Mouse (Mus musculus): ENCODE measurements around the gene Syne1. TPM values are rescaled to one million over a fixed set of nuclear protein-coding genes. Genes with fewer than 3 reads are reported as not detected.

Gene Syne1
- total and polyA plus RNA-seq, 3 experiments, result 10.8 to 85.0 (median 59.1) TPM

- no peak for ATAC-seq (ENCODE audit: extremely low read depth, insufficient number of reproducible peaks, low FRiP score, poor library complexity, severe bottlenecking)
- TF ChIP-seq TAL1 (conservative IDR thresholded peaks at IDR 0.05; ENCODE audit: low read depth, low read length) (no peak), POLR2AphosphoS5 (IDR thresholded peaks at IDR 0.05; ENCODE audit: insufficient replicate concordance, low read depth, low read length) (no peak), GATA2 (IDR thresholded peaks at IDR 0.05; ENCODE audit: borderline replicate concordance, low read depth, low read length) (no peak), GATA1 (IDR thresholded peaks at IDR 0.05; ENCODE audit: borderline replicate concordance, low read length) (no peak), CTCF (IDR thresholded peaks at IDR 0.05; ENCODE audit: low read depth, low read length) (no peak)
- H3K9me3 ChIP-seq (replicated peaks), result no peaks in the 10 kb centered on the region
- no peaks in the 10 kb centered on the region for H3K27me3 ChIP-seq (ENCODE audit: insufficient read depth, low read length)
- peaks cover 30% of the 10 kb centered on the region for H3K36me3 ChIP-seq (replicated peaks)
- DNase-seq (ENCODE audit: low spot score), result no peak
- no peak overlapping the region for H3K4me3 ChIP-seq (ENCODE audit: low read depth, low read length)
- no peaks in the 10 kb centered on the region for H3K4me1 ChIP-seq (ENCODE audit: insufficient read depth, low read depth, low read length)
Observed at GRCm38 (mm10) chr10:5032192-5033048, 518.9 kb downstream of the Syne1 start.

GRCm38 (mm10) chr10:5029883-5030282 is 521.4 kb downstream of the Syne1 start:
- no peak for DNase-seq (ENCODE audit: low spot score)
- Histone ChIP-seq H3K9me3 (replicated peaks) (no peaks in the 10 kb centered on the region), H3K4me3 (ENCODE audit: low read depth, low read length) (no peak overlapping the region), H3K36me3 (replicated peaks) (peaks cover 20% of the 10 kb centered on the region), H3K27me3 (ENCODE audit: insufficient read depth, low read length) (no peaks in the 10 kb centered on the region), H3K4me1 (ENCODE audit: insufficient read depth, low read depth, low read length) (no peaks in the 10 kb centered on the region)
- no peak for ATAC-seq (ENCODE audit: extremely low read depth, insufficient number of reproducible peaks, low FRiP score, poor library complexity, severe bottlenecking)
- TF ChIP-seq GATA2 (IDR thresholded peaks at IDR 0.05; ENCODE audit: borderline replicate concordance, low read depth, low read length) (no peak), TAL1 (conservative IDR thresholded peaks at IDR 0.05; ENCODE audit: low read depth, low read length) (no peak), GATA1 (IDR thresholded peaks at IDR 0.05; ENCODE audit: borderline replicate concordance, low read length) (no peak), CTCF (IDR thresholded peaks at IDR 0.05; ENCODE audit: low read depth, low read length) (no peak), POLR2AphosphoS5 (IDR thresholded peaks at IDR 0.05; ENCODE audit: insufficient replicate concordance, low read depth, low read length) (no peak)

GRCm38 (mm10) chr10:5029161-5029560 is 522.1 kb downstream of the Syne1 start:
- no peaks in the 10 kb centered on the region for H3K27me3 ChIP-seq (ENCODE audit: insufficient read depth, low read length)
- DNase-seq (ENCODE audit: low spot score) (no peak), ATAC-seq (ENCODE audit: extremely low read depth, insufficient number of reproducible peaks, low FRiP score, poor library complexity, severe bottlenecking) (no peak)
- H3K36me3 ChIP-seq (replicated peaks), result peaks cover 20% of the 10 kb centered on the region
- no peak overlapping the region for H3K4me3 ChIP-seq (ENCODE audit: low read depth, low read length)
- no peak for TF ChIP-seq GATA2 (IDR thresholded peaks at IDR 0.05; ENCODE audit: borderline replicate concordance, low read depth, low read length)
- TF ChIP-seq CTCF (IDR thresholded peaks at IDR 0.05; ENCODE audit: low read depth, low read length), result no peak
- no peak for TF ChIP-seq POLR2AphosphoS5 (IDR thresholded peaks at IDR 0.05; ENCODE audit: insufficient replicate concordance, low read depth, low read length)
- TF ChIP-seq GATA1 (IDR thresholded peaks at IDR 0.05; ENCODE audit: borderline replicate concordance, low read length), result no peak
- TF ChIP-seq TAL1 (conservative IDR thresholded peaks at IDR 0.05; ENCODE audit: low read depth, low read length), result no peak
- no peaks in the 10 kb centered on the region for H3K9me3 ChIP-seq (replicated peaks)
- H3K4me1 ChIP-seq (ENCODE audit: insufficient read depth, low read depth, low read length), result no peaks in the 10 kb centered on the region

- H3K36me3 ChIP-seq (replicated peaks), result peaks cover 18% of the 10 kb centered on the region
- H3K27me3 ChIP-seq (ENCODE audit: insufficient read depth, low read length), result no peaks in the 10 kb centered on the region
- H3K9me3 ChIP-seq (replicated peaks), result no peaks in the 10 kb centered on the region
- DNase-seq (ENCODE audit: low spot score) (no peak), ATAC-seq (ENCODE audit: extremely low read depth, insufficient number of reproducible peaks, low FRiP score, poor library complexity, severe bottlenecking) (no peak)
- no peaks in the 10 kb centered on the region for H3K4me1 ChIP-seq (ENCODE audit: insufficient read depth, low read depth, low read length)
- no peak overlapping the region for H3K4me3 ChIP-seq (ENCODE audit: low read depth, low read length)
- TF ChIP-seq GATA2 (IDR thresholded peaks at IDR 0.05; ENCODE audit: borderline replicate concordance, low read depth, low read length) (no peak), TAL1 (conservative IDR thresholded peaks at IDR 0.05; ENCODE audit: low read depth, low read length) (no peak), GATA1 (IDR thresholded peaks at IDR 0.05; ENCODE audit: borderline replicate concordance, low read length) (no peak), POLR2AphosphoS5 (IDR thresholded peaks at IDR 0.05; ENCODE audit: insufficient replicate concordance, low read depth, low read length) (no peak), CTCF (IDR thresholded peaks at IDR 0.05; ENCODE audit: low read depth, low read length) (no peak)
Observed at GRCm38 (mm10) chr10:5028301-5028700, 523.0 kb downstream of the Syne1 start.

GRCm38 (mm10) chr10:5027208-5027607 is 524.1 kb downstream of the Syne1 start:
- no peak for DNase-seq (ENCODE audit: low spot score)
- H3K36me3 ChIP-seq (replicated peaks), result peaks cover 13% of the 10 kb centered on the region
- H3K4me1 ChIP-seq (ENCODE audit: insufficient read depth, low read depth, low read length), result no peaks in the 10 kb centered on the region
- no peaks in the 10 kb centered on the region for H3K27me3 ChIP-seq (ENCODE audit: insufficient read depth, low read length)
- TF ChIP-seq GATA1 (IDR thresholded peaks at IDR 0.05; ENCODE audit: borderline replicate concordance, low read length) (no peak), CTCF (IDR thresholded peaks at IDR 0.05; ENCODE audit: low read depth, low read length) (no peak), GATA2 (IDR thresholded peaks at IDR 0.05; ENCODE audit: borderline replicate concordance, low read depth, low read length) (no peak), POLR2AphosphoS5 (IDR thresholded peaks at IDR 0.05; ENCODE audit: insufficient replicate concordance, low read depth, low read length) (no peak), TAL1 (conservative IDR thresholded peaks at IDR 0.05; ENCODE audit: low read depth, low read length) (no peak)
- H3K9me3 ChIP-seq (replicated peaks), result no peaks in the 10 kb centered on the region
- ATAC-seq (ENCODE audit: extremely low read depth, insufficient number of reproducible peaks, low FRiP score, poor library complexity, severe bottlenecking), result no peak
- no peak overlapping the region for H3K4me3 ChIP-seq (ENCODE audit: low read depth, low read length)

- TF ChIP-seq GATA2 (IDR thresholded peaks at IDR 0.05; ENCODE audit: borderline replicate concordance, low read depth, low read length) (no peak), TAL1 (conservative IDR thresholded peaks at IDR 0.05; ENCODE audit: low read depth, low read length) (no peak), CTCF (IDR thresholded peaks at IDR 0.05; ENCODE audit: low read depth, low read length) (no peak), GATA1 (IDR thresholded peaks at IDR 0.05; ENCODE audit: borderline replicate concordance, low read length) (no peak), POLR2AphosphoS5 (IDR thresholded peaks at IDR 0.05; ENCODE audit: insufficient replicate concordance, low read depth, low read length) (no peak)
- H3K27me3 ChIP-seq (ENCODE audit: insufficient read depth, low read length), result no peaks in the 10 kb centered on the region
- no peaks in the 10 kb centered on the region for H3K4me1 ChIP-seq (ENCODE audit: insufficient read depth, low read depth, low read length)
- H3K4me3 ChIP-seq (ENCODE audit: low read depth, low read length), result no peak overlapping the region
- ATAC-seq (ENCODE audit: extremely low read depth, insufficient number of reproducible peaks, low FRiP score, poor library complexity, severe bottlenecking), result no peak
- DNase-seq (ENCODE audit: low spot score), result no peak
- H3K36me3 ChIP-seq (replicated peaks), result peaks cover 11% of the 10 kb centered on the region
- no peaks in the 10 kb centered on the region for H3K9me3 ChIP-seq (replicated peaks)
Observed at GRCm38 (mm10) chr10:5025906-5026305, 525.4 kb downstream of the Syne1 start.

All from G1E (cell line).